Mouse (Mus musculus): ENCODE measurements at regions not wholly inside any gene's neighbourhood (a gene's known extent, or its start where the extent isn't known, plus 50 kb on each side); places are given as distances from the start of the nearest gene placed in this dataset.

DNA sequence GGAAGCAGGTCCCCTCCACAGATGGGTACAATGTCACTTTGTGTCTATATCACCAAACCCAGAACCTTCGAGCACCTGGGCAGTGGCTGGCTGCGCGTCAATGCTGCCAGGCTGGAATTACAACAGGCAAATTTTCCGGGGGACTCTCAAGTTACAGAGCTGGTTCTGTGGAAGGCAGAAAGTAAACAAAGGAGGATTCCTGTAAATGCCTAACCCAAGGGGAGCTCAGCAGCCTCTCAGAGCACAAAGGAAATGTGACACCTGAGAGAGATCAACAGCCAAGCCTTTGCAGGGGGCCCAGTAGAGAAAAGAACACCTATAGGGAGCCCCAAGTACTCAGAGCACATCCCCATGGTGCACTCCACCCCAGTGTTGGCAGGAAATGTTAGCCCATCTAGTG lies 70.7 kb downstream of the Setd4 start:
- no peak overlapping the region for H3K9ac ChIP-seq (replicated peaks; ENCODE audit: low read depth, low read length)
- H3K4me2 ChIP-seq (replicated peaks; ENCODE audit: low read depth, low read length): no peak overlapping the region
- H3K27ac ChIP-seq (ENCODE audit: low read length): peak overlapping the region; percentile 18; the same call in 1 of the 2 replicates
- H3K4me3 ChIP-seq (ENCODE audit: low read depth, low read length): no peak overlapping the region
- no peaks in the 10 kb centered on the region for H3K9me3 ChIP-seq (ENCODE audit: control insufficient read depth, low read depth, low read length)
- H3K4me1 ChIP-seq (ENCODE audit: control insufficient read depth, insufficient read depth, low read length): no peaks in the 10 kb centered on the region
- ATAC-seq (ENCODE audit: insufficient number of reproducible peaks, insufficient read depth, low FRiP score, low read depth): peak; percentile 63; the same call in 1 of the 2 replicates
- WGBS: 7% methylated on average over 4 of the region's 4 CpGs
- no peaks in the 10 kb centered on the region for H3K36me3 ChIP-seq (ENCODE audit: control insufficient read depth, insufficient read depth, low read length)
- no peaks in the 10 kb centered on the region for H3K27me3 ChIP-seq (ENCODE audit: control insufficient read depth, insufficient read depth, low read length)

DNA sequence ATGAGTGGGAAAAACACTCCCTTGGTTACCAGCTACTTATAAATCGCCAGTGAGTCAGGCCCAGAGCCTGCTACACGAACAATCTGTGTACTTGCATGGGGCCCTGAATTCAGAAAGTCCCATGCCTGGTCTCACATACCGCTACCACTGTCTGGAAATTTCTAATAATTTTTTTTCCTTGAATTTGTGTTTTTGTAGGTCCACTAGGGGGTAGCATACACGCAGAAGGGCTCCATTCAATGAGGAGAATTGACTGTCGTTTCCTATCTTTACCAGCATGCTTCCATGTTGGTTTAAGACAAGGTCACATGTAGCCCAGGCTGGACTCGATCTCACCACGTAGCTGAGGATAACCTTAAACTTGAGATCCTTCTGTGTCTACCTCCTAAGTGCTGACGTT lies 71.9 kb downstream of the Setd4 start:
- Histone ChIP-seq H3K27me3 (ENCODE audit: control insufficient read depth, insufficient read depth, low read length) (no peaks in the 10 kb centered on the region), H3K36me3 (ENCODE audit: control insufficient read depth, insufficient read depth, low read length) (no peaks in the 10 kb centered on the region), H3K4me3 (ENCODE audit: low read depth, low read length) (no peak overlapping the region), H3K27ac (ENCODE audit: low read length) (no peak overlapping the region), H3K9me3 (ENCODE audit: control insufficient read depth, low read depth, low read length) (no peaks in the 10 kb centered on the region), H3K4me2 (replicated peaks; ENCODE audit: low read depth, low read length) (no peak overlapping the region), H3K9ac (replicated peaks; ENCODE audit: low read depth, low read length) (no peak overlapping the region), H3K4me1 (ENCODE audit: control insufficient read depth, insufficient read depth, low read length) (no peaks in the 10 kb centered on the region)
- no peak for ATAC-seq (ENCODE audit: insufficient number of reproducible peaks, insufficient read depth, low FRiP score, low read depth)
- 80% methylated on average over 8 of the region's 8 CpGs for WGBS

GRCm38 (mm10) chr16:93522485-93522884 lies 81.4 kb downstream of the Setd4 start:
- H3K27me3 ChIP-seq (ENCODE audit: control insufficient read depth, insufficient read depth, low read length): no peaks in the 10 kb centered on the region
- 72% methylated on average over 2 of the region's 2 CpGs for WGBS
- no peaks in the 10 kb centered on the region for H3K9me3 ChIP-seq (ENCODE audit: control insufficient read depth, low read depth, low read length)
- no peak overlapping the region for H3K4me2 ChIP-seq (replicated peaks; ENCODE audit: low read depth, low read length)
- no peak overlapping the region for H3K4me3 ChIP-seq (ENCODE audit: low read depth, low read length)
- H3K9ac ChIP-seq (replicated peaks; ENCODE audit: low read depth, low read length): no peak overlapping the region
- no peaks in the 10 kb centered on the region for H3K36me3 ChIP-seq (ENCODE audit: control insufficient read depth, insufficient read depth, low read length)
- no peaks in the 10 kb centered on the region for H3K4me1 ChIP-seq (ENCODE audit: control insufficient read depth, insufficient read depth, low read length)
- no peak overlapping the region for H3K27ac ChIP-seq (ENCODE audit: low read length)
- no peak for ATAC-seq (ENCODE audit: insufficient number of reproducible peaks, insufficient read depth, low FRiP score, low read depth)

DNA sequence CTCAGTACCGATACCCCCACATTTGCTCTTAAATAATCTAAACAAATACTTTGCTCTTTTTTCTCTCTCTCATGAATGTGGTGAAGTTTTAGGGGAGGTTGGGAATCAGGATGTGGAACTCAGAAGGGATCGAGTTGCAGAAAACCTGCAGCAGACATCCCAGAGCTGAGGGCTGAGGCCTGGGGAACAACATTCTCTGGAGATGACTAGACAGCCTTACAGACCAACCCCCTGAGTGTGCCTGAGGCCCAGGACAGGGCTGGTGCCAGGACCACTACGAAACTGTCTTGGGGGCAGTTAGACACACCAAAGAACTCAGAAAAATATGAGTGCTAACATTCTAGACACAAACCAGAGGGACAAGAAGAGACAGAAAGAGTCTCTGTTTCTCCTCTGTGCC lies 83.4 kb downstream of the Setd4 start:
- H3K27ac ChIP-seq (ENCODE audit: low read length): no peak overlapping the region
- H3K4me1 ChIP-seq (ENCODE audit: control insufficient read depth, insufficient read depth, low read length): no peaks in the 10 kb centered on the region
- no peak overlapping the region for H3K4me2 ChIP-seq (replicated peaks; ENCODE audit: low read depth, low read length)
- no peak overlapping the region for H3K9ac ChIP-seq (replicated peaks; ENCODE audit: low read depth, low read length)
- H3K36me3 ChIP-seq (ENCODE audit: control insufficient read depth, insufficient read depth, low read length): no peaks in the 10 kb centered on the region
- 58% methylated on average over 3 of the region's 3 CpGs for WGBS
- H3K4me3 ChIP-seq (ENCODE audit: low read depth, low read length): no peak overlapping the region
- H3K27me3 ChIP-seq (ENCODE audit: control insufficient read depth, insufficient read depth, low read length): no peaks in the 10 kb centered on the region
- H3K9me3 ChIP-seq (ENCODE audit: control insufficient read depth, low read depth, low read length): no peaks in the 10 kb centered on the region
- ATAC-seq (ENCODE audit: insufficient number of reproducible peaks, insufficient read depth, low FRiP score, low read depth): no peak

GRCm38 (mm10) chr16:93518620-93519019 lies 85.2 kb downstream of the Setd4 start:
- WGBS: 79% methylated on average over 1 of the region's 1 CpGs

GRCm38 (mm10) chr16:93516793-93517192 lies 87.1 kb downstream of the Setd4 start:
- H3K36me3 ChIP-seq (ENCODE audit: control insufficient read depth, insufficient read depth, low read length): no peaks in the 10 kb centered on the region
- no peak overlapping the region for H3K4me3 ChIP-seq (ENCODE audit: low read depth, low read length)
- no peaks in the 10 kb centered on the region for H3K27me3 ChIP-seq (ENCODE audit: control insufficient read depth, insufficient read depth, low read length)
- 0 out of 2 replicates have a peak, but pooled peaks cover 2% of the 10 kb centered on the region for H3K4me1 ChIP-seq (ENCODE audit: control insufficient read depth, insufficient read depth, low read length)
- H3K9ac ChIP-seq (replicated peaks; ENCODE audit: low read depth, low read length): no peak overlapping the region
- no peaks in the 10 kb centered on the region for H3K9me3 ChIP-seq (ENCODE audit: control insufficient read depth, low read depth, low read length)
- WGBS: 42% methylated on average over 5 of the region's 5 CpGs
- no peak for ATAC-seq (ENCODE audit: insufficient number of reproducible peaks, insufficient read depth, low FRiP score, low read depth)
- H3K4me2 ChIP-seq (replicated peaks; ENCODE audit: low read depth, low read length): no peak overlapping the region
- no peak overlapping the region for H3K27ac ChIP-seq (ENCODE audit: low read length)

More at GRCm38 (mm10) chr16:93518620-93519019, 85.2 kb downstream of the Setd4 start:
- Histone ChIP-seq H3K4me1 (ENCODE audit: control insufficient read depth, insufficient read depth, low read length) (0 out of 2 replicates have a peak, but pooled peaks cover 2% of the 10 kb centered on the region), H3K4me2 (replicated peaks; ENCODE audit: low read depth, low read length) (no peak overlapping the region), H3K36me3 (ENCODE audit: control insufficient read depth, insufficient read depth, low read length) (no peaks in the 10 kb centered on the region), H3K4me3 (ENCODE audit: low read depth, low read length) (no peak overlapping the region), H3K27me3 (ENCODE audit: control insufficient read depth, insufficient read depth, low read length) (no peaks in the 10 kb centered on the region), H3K9ac (replicated peaks; ENCODE audit: low read depth, low read length) (no peak overlapping the region), H3K27ac (ENCODE audit: low read length) (no peak overlapping the region), H3K9me3 (ENCODE audit: control insufficient read depth, low read depth, low read length) (no peaks in the 10 kb centered on the region)
- no peak for ATAC-seq (ENCODE audit: insufficient number of reproducible peaks, insufficient read depth, low FRiP score, low read depth)

- no peak overlapping the region for H3K27ac ChIP-seq (ENCODE audit: low read length)
Observed at GRCm38 (mm10) chr16:93515456-93515941, 88.4 kb downstream of the Setd4 start.

DNA sequence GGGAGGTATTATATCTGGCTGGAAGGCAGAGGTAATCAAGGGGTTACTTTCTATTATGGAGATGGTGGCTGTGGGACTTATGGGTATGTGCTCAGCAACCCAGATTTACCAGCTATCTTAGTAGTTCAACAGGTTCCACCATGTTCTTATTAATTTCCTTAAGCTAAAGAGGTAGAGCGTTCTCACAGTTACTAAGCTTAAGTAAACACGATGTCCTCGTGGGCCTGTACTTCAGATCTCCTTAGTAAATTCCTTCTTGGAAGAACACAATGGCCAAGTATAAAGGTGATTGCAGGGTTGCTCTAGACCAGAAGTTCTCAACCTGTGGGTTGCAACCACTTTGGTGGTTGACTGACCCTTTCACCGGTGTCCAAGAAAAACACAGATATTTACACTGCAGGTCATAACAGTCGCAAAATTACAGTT lies 90.2 kb downstream of the Setd4 start:
- no peak overlapping the region for H3K27ac ChIP-seq (ENCODE audit: low read length)
- H3K9ac ChIP-seq (replicated peaks; ENCODE audit: low read depth, low read length): no peak overlapping the region
- WGBS: 71% methylated on average over 5 of the region's 5 CpGs
- no peaks in the 10 kb centered on the region for H3K36me3 ChIP-seq (ENCODE audit: control insufficient read depth, insufficient read depth, low read length)
- H3K9me3 ChIP-seq (ENCODE audit: control insufficient read depth, low read depth, low read length): no peaks in the 10 kb centered on the region
- H3K4me1 ChIP-seq (ENCODE audit: control insufficient read depth, insufficient read depth, low read length): 0 out of 2 replicates have a peak, but pooled peaks cover 2% of the 10 kb centered on the region
- ATAC-seq (ENCODE audit: insufficient number of reproducible peaks, insufficient read depth, low FRiP score, low read depth): 0 out of 2 replicates have a peak, but pooled peaks have one; percentile 33
- no peak overlapping the region for H3K4me3 ChIP-seq (ENCODE audit: low read depth, low read length)
- no peaks in the 10 kb centered on the region for H3K27me3 ChIP-seq (ENCODE audit: control insufficient read depth, insufficient read depth, low read length)
- no peak overlapping the region for H3K4me2 ChIP-seq (replicated peaks; ENCODE audit: low read depth, low read length)

More at GRCm38 (mm10) chr16:93515456-93515941, 88.4 kb downstream of the Setd4 start:
- H3K4me1 ChIP-seq (ENCODE audit: control insufficient read depth, insufficient read depth, low read length): 0 out of 2 replicates have a peak, but pooled peaks cover 2% of the 10 kb centered on the region
- no peaks in the 10 kb centered on the region for H3K9me3 ChIP-seq (ENCODE audit: control insufficient read depth, low read depth, low read length)
- no peak overlapping the region for H3K4me3 ChIP-seq (ENCODE audit: low read depth, low read length)
- no peak overlapping the region for H3K4me2 ChIP-seq (replicated peaks; ENCODE audit: low read depth, low read length)
- no peak for ATAC-seq (ENCODE audit: insufficient number of reproducible peaks, insufficient read depth, low FRiP score, low read depth)
- no peak overlapping the region for H3K9ac ChIP-seq (replicated peaks; ENCODE audit: low read depth, low read length)
- no peaks in the 10 kb centered on the region for H3K36me3 ChIP-seq (ENCODE audit: control insufficient read depth, insufficient read depth, low read length)
- H3K27me3 ChIP-seq (ENCODE audit: control insufficient read depth, insufficient read depth, low read length): no peaks in the 10 kb centered on the region
- WGBS: 68% methylated on average over 5 of the region's 5 CpGs

DNA sequence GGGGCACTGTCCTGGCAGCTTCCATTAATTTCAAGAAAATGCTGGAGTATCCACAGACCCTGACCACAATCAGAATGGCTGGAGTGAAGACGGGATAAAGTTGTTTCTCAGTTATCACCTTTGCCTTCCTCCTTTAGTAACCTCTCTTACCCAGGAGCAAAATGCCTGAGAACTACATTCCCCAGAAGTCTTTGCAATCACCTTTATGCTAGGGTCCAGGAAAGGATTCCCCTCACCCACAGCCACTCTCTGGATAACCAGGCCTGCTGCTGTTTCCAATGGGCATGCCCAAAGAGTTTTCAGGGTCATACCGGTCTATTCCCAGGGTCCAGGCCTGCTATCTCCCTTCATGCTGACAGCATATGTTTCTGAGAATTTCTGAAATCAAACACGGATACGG lies 91.9 kb downstream of the Setd4 start:
- Histone ChIP-seq H3K36me3 (ENCODE audit: control insufficient read depth, insufficient read depth, low read length) (no peaks in the 10 kb centered on the region), H3K4me1 (ENCODE audit: control insufficient read depth, insufficient read depth, low read length) (0 out of 2 replicates have a peak, but pooled peaks cover 2% of the 10 kb centered on the region), H3K4me2 (replicated peaks; ENCODE audit: low read depth, low read length) (no peak overlapping the region), H3K9me3 (ENCODE audit: control insufficient read depth, low read depth, low read length) (no peaks in the 10 kb centered on the region), H3K27me3 (ENCODE audit: control insufficient read depth, insufficient read depth, low read length) (no peaks in the 10 kb centered on the region), H3K27ac (ENCODE audit: low read length) (no peak overlapping the region), H3K4me3 (ENCODE audit: low read depth, low read length) (no peak overlapping the region), H3K9ac (replicated peaks; ENCODE audit: low read depth, low read length) (no peak overlapping the region)
- ATAC-seq (ENCODE audit: insufficient number of reproducible peaks, insufficient read depth, low FRiP score, low read depth): no peak
- WGBS: 87% methylated on average over 4 of the region's 4 CpGs

Measured in stomach, embryonic 14.5 days (tissue).